Mouse (Mus musculus): ENCODE results near the gene Htra3. TPM values are rescaled to one million over a fixed set of nuclear protein-coding genes. Genes with fewer than 3 reads are reported as not detected.
A peak's percentile ranks its signal among the peaks of the same experiment; 100 is the strongest.

Gene Htra3
- polyA plus RNA-seq (2012; rRNA removed): 5.1 and 6.2 TPM in 2 replicates

DNA sequence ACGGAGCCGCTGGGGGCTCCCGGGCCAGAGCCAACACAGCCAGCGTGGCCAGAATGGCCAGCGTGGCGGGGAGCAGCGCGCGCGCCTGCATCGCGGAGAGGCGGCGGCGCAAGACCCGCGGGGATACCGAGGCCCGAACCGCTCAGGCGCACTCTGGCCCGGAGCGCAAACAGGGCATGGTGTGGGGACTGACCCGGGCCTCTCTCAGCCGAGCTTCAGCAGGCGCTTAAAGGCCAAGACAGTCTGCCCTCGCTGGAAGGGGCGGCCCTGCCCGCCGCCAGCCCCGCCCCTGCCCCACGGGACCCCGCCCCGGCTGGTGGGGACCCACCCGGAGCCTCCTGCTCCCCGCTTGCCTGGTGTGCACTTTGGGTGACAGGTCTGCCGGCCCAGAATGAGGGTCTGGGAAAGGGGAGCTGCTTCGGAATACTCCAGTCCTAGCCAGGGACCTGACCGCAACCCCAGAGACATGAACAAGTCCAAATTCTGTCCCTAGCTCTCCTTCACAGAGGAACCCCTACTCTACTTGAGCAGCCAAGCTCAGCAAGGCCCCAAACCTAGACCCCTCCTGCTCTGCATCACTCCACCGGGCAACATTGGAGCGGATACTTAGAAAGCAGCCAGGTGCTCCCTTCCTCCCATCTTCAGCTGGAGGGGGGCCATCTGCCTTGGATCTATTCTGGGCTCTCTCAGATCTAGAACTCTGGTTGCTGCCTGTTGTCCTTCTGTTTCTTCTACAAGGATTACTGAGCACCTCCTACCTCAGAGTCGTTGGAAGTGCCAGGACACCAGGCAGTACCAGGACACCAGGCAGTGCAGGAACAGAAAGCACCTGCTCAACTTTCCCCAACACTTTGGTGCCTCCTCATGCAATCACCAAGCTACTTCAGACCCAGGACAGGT lies at the start of gene Htra3:
Gene Htra3 (minus strand): TSS at position 527 of the 900 bp plus-strand sequence.
- no peak for DNase-seq (ENCODE audit: extremely low spot score in 1 of 2, low spot score in 1 of 2)

DNA sequence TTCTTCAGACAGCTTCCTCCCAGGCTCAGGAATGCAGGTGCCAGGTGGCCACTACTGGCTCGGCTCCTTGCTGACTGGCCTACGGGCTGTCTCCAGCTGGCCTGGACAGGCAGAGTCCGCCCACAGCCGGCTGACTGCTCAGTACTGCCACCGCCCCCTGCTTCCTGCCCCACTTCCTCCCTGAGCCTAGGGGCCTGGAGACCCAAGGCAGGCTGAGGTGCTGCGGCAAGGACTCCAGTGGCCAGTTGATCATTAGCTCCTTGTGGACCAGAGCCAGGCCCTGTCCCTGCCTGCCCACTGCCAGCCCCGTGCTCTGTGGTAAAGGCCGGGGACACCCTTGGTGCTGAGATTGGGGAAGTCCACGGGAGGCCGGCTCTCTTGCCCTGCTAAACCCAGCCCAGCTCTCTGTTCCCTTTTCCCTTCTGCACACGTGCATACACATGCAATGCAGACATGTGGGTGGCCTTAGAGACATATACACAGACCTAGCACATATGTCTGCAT lies 49.4 kb upstream of the Htra3 start:
- peak; percentile 15 to 40 for DNase-seq (ENCODE audit: extremely low spot score in 1 of 2, low spot score in 1 of 2)

DNA sequence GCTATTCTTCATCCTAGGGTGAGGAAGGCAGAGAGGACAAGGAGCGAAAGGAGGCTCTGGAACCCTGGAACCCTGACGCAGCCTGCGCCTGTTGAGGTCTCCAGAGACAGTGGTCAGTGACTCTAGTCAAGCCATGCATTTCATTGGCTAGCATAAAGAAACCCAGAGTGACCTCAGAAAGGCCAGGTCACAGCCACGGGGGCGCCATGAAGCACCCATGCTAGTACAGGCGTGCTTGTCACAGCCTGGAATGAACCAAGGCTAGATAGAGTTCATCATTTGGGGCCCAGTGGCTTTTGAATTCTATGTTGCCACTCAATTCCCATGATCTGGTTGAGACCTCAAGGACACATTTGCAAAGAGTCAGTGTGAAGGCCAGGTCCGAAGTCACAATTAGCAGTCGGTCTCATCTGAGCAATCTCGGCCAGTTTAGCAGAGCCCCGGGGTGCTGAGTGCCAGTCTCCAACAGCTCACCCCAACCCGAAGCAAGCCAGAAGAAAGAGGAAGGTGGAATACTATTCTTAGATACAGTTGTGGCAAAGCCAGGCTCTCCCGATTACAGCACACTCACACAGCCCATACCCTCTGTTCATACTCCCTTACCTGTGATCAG lies 48.9 kb upstream of the Htra3 start:
- DNase-seq (ENCODE audit: extremely low spot score in 1 of 2, low spot score in 1 of 2): no peak

DNA sequence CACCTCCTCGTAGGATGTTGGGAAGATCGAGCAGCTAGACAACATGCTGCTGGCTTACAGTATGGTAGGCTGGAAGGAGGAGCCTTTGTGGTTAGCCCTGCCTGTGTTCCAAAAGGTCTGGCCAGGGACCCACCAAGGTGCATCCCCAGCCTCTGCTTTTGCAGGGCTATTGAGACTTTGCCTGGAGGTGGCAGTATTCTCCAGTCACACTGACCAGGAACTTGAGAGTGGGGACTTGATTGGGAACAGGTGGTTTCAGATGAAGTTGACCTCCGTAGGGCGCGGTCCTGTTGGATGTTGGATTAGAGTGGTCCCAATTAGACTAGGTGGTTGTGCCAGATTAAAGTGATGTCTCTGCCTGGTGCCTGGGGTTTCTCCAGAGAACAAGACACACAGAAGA lies 47.9 kb upstream of the Htra3 start:
- DNase-seq (ENCODE audit: extremely low spot score in 1 of 2, low spot score in 1 of 2): no peak

DNA sequence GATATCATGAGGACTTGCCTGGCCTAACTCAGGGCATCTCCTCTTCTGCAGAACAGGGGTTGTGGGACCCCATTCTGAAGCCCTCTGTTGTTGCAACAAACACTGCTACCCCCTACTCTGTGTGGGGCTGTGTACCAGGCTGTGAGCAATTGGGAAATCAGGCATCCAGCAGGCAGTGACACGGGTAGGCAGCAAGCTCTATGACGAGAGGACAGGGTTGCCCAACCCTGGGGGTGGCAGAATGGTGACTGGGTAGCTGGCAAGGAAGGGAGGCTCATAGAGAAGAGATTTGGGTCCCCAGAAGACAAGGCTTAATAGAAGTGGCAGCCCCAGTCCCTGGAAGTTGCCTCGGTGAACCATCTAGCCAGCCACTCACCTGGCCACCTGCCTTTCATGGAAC lies 46.3 kb upstream of the Htra3 start:
- DNase-seq (ENCODE audit: extremely low spot score in 1 of 2, low spot score in 1 of 2): no peak

DNA sequence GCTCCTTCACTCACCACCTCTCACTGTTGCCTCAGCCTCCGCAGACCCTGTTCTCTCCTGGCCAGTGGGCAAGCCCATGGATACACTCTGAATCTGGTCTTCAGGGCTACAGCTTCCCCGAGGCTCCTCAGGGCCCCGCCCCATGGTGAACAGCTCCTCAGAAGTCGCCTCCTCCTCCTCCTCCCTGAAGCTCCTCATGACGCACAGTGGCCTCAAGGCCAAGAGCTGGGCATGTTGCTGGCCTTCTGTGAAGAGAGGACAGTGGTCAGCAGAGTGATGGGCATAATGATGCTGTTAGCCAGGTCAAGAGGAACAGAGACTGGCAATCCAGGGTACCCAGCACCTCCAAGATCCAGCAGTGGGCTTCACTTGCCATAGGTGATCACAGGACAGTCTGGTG lies 44.3 kb upstream of the Htra3 start:
- DNase-seq (ENCODE audit: extremely low spot score in 1 of 2, low spot score in 1 of 2): no peak

DNA sequence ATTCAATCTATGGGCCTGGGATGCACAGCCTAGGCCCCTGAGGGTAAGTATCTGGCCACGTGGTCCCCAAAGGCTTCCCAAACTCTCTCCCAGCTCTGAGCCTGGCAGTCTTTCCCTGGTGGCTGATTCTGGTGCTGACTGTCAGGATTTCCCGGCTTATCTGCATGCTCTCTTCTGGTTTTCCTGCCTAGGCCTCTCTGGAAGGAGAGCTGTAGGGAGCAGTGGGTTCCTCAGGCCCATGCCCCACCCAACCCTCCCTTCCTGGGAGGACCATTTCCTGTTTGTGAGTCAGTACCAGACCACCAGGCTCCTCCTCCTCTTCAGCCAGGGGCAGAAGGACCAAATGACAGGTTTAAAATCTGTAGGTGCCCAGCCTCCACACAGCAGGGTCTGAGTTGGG lies 43.1 kb upstream of the Htra3 start:
- no peak for DNase-seq (ENCODE audit: extremely low spot score in 1 of 2, low spot score in 1 of 2)

DNA sequence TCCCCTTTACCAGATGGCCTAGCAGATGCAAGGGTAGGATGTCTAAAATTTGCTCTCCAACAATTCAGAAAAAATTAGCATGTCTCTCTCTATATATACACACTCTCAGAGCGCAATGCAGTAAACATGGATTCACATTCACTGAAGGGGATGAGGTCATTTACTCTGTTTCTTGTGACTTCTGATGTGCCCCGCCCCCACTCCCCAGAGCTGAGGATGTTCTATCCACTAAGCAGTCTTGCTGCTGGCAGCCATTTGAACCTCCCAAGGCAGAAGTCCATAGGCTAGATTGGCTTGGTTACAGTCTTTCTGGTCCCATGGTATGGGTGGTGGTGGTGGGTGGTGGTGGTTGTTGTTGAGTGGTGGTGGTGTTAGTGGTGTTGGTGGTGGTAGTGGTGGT lies 42.4 kb upstream of the Htra3 start:
- DNase-seq (ENCODE audit: extremely low spot score in 1 of 2, low spot score in 1 of 2): peak in 1 of 2 experiments; percentile 18

DNA sequence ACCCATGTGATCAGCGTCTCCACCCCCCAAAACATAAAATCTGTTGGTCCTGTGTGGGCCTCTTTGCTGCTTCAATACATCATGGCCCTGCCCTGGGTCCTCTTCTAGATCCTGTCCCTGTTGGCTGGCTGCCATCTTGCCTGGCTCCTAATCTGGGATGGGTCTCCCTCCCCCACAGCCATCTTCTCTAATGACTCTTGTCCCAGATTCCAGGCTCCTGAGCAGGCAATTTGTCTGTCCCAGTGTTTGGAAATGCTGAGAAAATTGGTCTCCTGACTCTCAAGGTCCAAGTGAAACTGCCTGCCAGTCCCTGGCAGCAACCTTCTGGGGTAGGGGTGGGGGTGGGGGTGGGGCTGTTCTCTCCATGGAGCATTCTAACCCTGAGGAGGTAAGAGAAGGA lies 40.3 kb upstream of the Htra3 start:
- no peak for DNase-seq (ENCODE audit: extremely low spot score in 1 of 2, low spot score in 1 of 2)

DNA sequence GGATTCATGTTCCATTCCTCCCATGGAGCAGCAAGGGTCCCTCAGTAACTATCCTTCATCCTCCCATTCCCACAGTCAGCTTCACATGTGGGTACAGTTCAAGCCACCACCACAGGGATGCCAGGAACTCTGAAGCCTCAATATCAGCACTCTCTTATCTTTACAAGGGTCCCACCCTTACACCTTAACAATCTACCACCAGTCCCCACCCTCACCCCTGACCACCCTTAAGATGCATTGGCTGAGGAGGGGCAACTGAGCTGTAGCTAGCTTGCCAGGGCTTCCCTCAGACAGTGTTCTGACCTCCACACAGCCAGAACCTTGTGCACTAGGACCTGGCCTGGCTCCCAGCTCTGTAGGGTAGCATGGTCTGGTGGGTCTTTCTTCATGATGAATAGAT lies 39.8 kb upstream of the Htra3 start:
- DNase-seq (ENCODE audit: extremely low spot score in 1 of 2, low spot score in 1 of 2): no peak

DNA sequence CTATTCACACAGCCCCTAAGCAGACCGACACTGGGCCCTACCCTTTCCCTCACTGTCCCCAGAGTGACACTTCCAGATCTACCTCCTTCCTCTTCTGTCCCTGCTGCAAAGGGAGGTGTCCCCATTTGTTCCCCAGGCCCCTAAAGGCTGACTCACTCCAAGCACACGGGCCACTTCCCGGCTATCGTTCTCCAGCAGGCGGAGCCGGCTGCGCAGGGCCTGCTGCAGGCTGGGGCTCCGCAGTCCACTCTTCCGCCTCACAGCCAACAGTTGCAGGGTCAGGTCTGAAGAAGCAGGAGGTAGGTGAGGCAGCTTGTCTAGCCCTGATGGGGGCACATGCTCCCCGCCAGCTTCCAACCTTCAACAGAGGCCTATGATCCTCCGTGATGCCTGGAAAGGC lies 39.2 kb upstream of the Htra3 start:
- no peak for DNase-seq (ENCODE audit: extremely low spot score in 1 of 2, low spot score in 1 of 2)

DNA sequence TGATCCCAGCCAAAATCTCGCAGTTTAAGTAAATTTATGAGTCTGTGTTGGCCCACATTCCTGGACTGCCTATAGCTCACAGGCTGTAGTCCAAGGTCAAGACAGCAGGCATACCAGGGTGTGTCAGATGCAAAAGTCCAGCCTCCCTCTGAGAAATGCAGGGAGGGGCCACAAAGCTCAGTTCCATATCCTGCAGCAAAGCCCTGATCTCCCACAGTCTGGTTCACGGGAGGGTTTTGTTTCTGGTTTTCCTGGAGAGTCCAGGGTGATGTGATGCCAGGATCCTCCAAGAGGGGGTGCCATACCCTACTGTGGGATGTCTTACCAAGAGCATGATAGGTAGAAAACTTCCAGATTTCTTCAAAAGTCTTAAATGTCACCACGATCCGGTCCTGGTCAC lies 38.4 kb upstream of the Htra3 start:
- DNase-seq (ENCODE audit: extremely low spot score in 1 of 2, low spot score in 1 of 2): peak; percentile 22 to 81

DNA sequence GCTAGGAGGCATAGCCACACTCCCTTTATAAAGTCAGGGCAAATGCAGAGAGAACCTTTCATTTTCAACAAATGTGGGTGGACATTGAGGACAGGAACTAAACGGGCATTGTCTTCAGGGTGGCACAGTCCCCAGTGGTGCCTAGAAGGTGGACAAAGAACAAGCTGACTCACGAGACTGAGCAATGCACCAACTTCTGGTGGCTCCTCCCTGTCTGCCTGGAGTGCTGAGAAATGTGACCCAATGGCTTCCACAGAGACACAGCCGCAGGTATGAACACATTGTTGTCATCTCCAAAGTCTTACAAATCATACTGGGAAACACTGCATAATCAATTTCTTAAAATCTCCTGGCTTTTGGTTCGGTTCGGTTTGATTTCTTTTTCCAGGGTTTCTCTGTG lies 37.9 kb upstream of the Htra3 start:
- DNase-seq (ENCODE audit: extremely low spot score in 1 of 2, low spot score in 1 of 2): no peak

DNA sequence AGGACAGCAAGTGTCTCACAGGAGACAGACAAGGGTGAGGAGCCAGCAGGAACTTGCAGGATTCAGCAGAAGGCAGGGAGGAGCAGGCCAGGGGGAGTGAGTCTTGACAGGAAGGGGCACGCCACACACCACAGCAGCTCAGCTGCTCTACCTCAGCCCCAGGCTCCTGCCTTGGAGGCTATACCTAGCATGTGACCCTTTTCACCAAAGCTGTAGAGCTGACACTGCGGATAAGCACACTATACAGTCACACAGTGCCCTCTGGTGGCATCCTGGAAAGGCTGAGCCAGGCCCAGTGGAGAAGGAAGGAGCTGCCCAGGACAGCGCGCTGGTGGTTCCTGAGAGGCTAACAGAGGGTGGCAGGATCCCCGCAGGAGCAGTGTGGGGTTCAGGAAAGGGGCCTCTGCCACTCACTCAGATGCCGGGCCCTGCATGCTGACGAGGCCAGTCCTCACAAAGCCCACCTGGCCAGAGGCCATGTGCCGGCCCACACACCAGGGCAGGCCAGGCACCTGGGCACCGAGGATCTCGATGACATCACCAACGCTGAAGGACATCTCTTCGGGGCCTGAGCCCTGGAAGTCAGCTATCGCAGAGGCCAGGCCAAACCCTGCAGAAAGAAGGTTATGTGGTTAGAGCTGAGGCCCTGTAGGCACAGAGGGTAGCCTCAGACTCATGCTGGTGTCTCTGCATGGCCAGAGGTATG lies 34.2 kb upstream of the Htra3 start:
- DNase-seq (ENCODE audit: extremely low spot score in 1 of 2, low spot score in 1 of 2): peak in 1 of 2 experiments; percentile 80

DNA sequence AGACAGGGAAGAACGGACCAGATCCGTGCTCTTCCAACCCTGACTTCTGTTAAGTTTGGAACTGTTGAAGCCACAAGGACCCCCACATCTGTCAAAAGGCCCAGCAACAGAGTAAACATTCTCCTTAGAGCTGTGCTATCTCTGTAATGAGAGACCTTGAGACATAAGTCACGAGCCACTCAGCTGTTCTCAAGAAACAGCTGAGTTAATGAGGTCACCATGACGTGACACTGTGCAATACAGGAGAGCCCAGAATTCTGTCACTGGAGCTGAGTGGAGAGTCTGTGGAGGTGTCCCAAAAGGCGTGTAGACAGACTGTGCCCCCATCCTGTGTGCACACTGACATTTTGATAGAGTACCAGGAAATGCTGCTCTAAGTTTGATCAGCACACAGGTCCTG lies 32.9 kb upstream of the Htra3 start:
- no peak for DNase-seq (ENCODE audit: extremely low spot score in 1 of 2, low spot score in 1 of 2)

DNA sequence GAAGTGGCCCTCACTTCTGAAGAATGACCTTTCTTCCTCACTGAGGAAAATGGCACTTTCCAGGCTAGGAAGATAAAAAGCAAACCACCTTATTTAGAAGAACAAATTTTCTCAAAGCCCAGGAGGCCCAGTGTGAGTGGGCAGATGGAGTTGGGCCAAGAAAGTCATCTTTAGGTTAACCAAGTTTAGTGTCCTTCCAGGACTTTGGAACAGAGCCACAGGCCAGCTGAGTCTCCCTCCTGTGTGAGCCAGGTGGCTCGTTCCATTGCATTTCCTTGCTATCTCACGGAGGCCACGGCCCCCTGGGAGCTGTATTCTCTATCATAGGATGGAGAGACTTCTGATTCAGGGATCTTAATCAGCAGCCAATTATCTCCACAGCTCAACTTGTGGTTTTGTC lies 31.3 kb upstream of the Htra3 start:
- DNase-seq (ENCODE audit: extremely low spot score in 1 of 2, low spot score in 1 of 2): no peak

DNA sequence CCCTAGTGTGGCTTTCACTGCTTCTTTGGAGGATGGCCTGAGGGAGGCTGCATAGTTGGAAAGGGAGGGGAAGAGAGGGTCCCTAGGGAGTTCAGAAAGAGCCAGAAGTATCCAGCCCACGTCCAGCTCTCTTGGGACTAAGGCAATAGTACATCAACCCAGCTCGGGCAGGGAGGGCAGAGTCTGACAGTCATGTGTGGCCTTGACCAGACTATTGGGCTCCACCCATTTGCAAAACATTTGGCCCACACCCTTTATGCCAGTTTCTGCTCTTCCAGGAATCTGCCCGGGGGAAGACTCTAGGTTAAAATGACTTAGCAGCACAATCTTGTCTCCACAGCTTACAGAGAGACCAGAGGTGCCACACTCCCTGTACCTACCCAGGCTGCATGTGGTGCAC lies 30.9 kb upstream of the Htra3 start:
- no peak for DNase-seq (ENCODE audit: extremely low spot score in 1 of 2, low spot score in 1 of 2)

DNA sequence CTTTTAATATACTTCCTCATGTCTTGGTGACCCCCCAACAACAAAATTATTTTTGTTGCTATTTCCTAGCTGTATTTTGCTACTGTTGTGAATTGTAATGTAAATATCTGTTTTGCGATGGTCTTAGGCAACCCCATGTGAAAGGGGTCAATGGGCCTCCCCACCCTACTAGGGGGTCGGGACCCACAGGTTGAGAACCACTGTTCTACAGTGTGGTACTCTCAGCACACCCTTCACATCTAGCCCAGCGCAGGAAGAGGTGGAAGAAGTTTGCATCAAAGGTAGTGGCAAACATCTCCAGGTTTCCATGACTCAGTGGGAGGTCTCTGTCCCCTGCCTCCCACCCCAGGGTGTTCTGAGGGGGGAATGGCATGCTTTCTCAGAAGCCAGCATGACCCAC lies 25.8 kb upstream of the Htra3 start:
- no peak for DNase-seq (ENCODE audit: extremely low spot score in 1 of 2, low spot score in 1 of 2)

DNA sequence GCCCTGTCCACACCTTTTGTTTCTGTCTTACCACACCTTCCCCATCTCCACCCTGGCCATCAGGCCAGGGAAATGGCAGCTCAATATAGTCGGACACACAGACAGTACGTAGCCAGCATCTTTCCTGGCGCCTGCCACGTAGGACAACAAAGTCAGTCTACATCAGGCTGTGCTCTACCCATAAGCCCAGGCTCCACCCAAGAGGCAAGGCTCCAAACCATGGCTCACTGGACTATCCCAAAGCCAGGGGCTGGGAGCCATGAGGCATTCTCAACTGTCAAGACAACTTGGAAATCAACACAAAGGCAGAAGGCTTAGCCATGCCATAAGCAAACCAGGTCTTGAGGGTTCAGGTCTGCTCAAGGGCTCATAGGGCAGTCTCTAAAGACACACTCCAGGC lies 24.2 kb upstream of the Htra3 start:
- DNase-seq (ENCODE audit: extremely low spot score in 1 of 2, low spot score in 1 of 2): no peak

DNA sequence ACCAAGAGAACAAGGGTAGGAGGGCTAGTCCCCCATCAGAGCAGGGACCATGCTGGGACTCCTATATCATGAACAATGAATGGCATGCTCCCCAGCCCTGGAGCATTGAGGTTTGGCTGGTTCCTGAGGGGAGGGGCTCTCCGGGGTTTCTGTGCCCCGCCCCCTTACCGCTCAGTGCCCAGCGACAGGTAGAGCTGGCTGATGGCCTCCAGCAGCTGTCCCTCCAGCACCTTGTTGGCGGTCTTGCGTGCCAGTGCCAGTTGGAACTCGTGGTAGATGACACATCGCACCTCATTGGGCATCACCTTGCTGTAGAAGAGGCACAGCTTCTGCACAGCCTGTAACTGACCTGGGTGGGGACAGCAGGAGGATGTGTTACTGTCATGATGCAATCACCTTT lies 23.6 kb upstream of the Htra3 start:
- no peak for DNase-seq (ENCODE audit: extremely low spot score in 1 of 2, low spot score in 1 of 2)

DNA sequence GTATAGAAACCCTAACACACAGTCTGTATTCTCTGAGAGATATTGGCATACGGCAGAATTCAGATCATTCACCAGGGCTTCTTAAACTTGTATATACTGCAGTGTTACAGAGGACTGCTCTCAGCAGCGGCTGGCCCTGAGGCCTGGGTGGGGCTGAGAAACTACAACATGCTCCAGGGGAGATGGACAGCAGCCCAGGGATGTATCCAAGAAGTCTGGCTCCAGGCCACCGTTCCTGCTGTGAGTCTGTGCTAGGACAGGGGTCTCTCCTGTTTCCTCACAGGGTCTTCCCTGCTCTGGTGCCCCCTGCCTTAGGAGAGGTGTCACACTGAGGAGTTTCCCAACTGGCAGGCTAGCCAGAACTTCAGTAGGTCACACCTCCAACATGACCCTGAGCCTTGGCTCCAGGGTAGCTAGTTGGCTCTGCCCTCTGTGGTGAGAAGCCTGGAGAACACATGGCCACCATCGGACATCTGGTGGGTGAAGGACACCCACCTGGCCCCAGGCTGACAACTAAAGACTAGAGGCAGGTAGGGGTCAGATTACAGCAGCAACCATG lies 23.1 kb upstream of the Htra3 start:
- DNase-seq (ENCODE audit: extremely low spot score in 1 of 2, low spot score in 1 of 2): no peak
